Mouse (Mus musculus) thymus, postnatal 10 days (tissue): Measurements from ENCODE around the gene Cacna2d4.
A peak's percentile ranks its signal among the peaks of the same experiment; 100 is the strongest.
"Not testable (repeated sequence)": the region's sequence is repeated elsewhere in the genome, so short reads cannot be mapped to it uniquely, and the experiment has no call there.

ENCODE experiments used
- DNase-seq, 2 experiments: peaks; one replicate each; pipeline ENCODE4 v3.0.0; 2021; ENCODE audit warnings: low spot score in 2 of 2

The Cacna2d4 gene

DNA sequence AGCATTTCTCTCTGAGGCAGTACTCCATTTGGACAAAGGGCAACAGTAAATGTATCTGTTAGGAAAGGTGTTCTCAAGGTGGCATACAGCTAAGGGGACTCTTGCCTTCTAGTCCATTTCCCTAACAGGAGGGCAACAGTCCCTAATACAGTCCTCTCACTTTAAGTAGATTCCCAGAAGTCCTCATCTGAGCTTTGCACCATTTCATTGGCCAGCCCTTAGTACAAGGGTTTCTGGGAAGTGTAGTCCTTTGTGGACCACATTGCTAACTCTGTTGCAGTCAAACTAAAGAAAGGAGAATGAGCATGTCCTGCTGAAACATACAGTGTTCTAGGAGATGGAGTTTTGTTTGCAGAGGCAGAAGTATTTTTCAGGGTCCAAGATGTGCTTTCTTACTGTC lies 105.1 kb downstream of the Cacna2d4 start:
- DNase-seq = no peak

DNA sequence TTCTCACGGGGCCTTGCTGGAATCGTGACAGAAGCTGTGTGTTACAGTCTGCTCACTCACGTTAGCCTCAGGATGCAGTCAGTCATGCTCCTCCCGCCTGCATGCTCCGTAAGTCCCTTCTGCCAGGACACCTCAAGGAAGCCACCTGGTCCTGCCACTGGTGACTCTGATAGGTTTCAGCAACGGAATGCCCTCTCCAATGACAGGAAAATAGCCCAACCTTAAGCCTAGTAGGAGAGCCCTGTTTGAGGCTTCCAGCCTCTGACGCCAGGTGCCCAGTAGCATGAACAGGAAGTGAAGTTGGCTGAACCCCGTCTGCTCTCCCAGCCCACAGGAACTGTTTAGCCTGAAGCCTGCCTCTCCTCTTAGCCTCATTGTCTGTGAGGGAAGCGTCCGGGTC lies 109.9 kb downstream of the Cacna2d4 start:
- DNase-seq = no peak

DNA sequence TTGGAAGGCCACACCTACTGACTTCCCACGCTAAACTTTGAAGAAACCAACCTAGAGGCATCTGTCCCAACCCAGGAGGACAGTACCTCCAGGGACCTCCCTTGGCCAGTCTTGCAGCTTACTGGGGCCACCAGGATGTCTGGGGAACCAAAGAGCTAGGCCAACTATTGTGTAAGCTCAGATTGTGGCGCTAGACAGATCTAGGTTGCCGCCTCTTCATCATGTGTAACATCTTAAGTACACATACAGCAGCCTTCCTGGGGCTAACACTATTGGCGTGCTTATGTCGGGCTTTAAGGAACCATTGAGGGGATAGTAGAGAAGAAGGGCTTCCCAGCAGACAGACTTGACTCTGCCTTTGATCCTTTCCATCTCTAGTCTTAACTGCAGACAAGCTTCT lies 111.5 kb downstream of the Cacna2d4 start:
- DNase-seq = no peak

DNA sequence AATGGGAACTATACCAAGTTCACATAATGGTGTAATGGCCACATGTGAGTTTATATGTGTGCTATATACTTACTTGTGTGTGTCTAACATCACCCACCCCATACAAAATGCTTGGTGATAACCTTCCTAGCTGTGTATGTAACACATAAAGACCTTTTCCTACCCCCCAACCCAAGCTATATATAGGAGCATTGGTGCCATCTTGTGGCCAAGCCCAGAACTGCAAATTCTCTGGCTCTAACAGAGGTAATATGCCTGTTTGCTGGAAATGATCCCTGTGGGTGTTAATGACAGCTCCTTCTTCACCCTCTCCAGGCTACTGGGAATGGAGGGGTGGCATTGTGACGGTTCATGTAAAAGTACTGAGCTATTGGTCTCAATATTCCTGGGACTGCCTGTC lies 111.9 kb downstream of the Cacna2d4 start:
- peak; percentile 65 to 85 for DNase-seq

- DNase-seq = no peak
Observed at GRCm38 (mm10) chr6:119350703-119351198, 114.4 kb downstream of the Cacna2d4 start.

DNA sequence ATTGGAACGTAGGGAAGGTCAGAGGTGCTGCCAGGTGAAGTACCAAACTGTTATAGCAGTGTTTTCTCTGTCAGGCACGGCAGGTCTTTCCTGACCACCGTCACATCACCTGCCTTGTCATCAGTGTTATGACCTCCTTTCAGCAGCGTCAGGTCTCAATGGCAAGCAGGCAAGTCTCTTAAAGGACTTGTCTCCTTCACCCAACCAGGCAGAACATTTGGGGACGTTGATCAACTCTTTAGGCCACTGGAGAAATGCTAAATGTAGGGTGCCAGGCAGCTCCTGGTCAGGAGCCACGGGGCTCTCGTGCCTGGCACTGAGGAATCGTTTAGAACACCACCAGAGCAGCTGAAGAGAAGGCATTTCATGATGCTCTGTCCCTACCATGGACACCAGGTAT lies 115.3 kb downstream of the Cacna2d4 start:
- no peak for DNase-seq

- DNase-seq = no peak
Observed at GRCm38 (mm10) chr6:119352501-119352900, 116.2 kb downstream of the Cacna2d4 start.

DNA sequence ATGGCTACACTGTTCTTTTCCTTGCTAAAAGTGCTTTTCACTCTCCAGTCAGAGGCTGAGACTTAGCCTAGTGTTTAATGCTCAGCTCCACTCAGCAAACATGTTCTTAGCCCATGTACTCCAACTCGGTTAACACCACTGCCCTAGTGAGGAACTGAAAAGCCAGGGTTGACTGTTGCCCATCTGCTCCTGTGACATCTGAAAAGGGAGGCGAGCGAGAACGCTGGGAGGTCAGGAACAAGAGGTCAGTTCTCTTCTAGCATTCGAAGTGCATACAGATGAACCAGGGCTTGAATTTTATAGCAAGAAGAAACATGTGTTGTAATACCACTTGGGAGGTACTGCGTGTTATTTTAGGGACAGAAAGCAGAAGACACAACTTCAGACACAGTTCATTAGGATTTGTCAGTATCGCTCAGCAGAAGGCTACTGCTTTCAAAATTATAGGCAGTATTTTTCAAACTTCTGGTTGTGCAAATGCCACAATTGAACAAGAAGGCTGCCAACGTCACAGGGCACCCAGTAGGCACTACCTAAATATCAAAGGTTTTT lies 121.8 kb downstream of the Cacna2d4 start:
- no peak for DNase-seq

- not testable (repeated sequence) for DNase-seq
Observed at GRCm38 (mm10) chr6:119360250-119360649, 123.9 kb downstream of the Cacna2d4 start.

DNA sequence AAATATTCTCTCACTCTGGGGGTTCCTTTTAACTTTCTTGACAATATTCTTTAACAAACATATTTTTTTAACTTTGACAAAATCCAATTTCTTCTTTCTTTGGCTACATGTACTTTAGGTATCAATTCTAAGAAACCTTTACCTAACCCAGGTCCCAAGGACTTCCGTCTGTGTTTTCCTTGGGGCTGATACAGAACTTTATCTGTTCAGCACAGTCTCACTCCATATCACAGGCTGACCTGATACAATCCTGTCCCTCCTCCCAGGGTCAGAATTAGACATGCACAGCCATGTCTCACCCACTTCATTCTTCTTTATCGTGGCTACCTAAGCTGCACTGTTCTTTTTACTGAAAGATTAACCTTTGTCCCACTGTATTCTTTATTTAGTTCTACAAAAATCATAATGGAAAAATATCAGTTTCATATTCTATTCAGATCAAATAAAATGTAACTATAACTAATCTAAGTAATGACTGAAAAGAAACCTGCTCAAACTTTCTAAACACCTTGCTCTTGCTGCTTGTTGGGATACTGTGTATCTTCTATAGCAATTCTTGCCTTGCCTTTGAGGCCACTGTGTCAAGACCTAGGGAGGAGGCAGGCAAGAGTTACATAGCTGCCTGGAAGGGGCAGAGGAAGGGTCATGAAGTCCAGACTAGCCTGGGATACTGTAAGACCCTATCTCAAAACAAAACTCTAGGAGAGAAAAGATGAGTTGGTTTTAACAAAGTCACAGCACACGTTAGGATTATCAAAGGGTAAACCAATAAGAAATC lies 124.8 kb downstream of the Cacna2d4 start:
- no peak for DNase-seq

- DNase-seq = no peak
Observed at GRCm38 (mm10) chr6:119363593-119363992, 127.3 kb downstream of the Cacna2d4 start.

DNA sequence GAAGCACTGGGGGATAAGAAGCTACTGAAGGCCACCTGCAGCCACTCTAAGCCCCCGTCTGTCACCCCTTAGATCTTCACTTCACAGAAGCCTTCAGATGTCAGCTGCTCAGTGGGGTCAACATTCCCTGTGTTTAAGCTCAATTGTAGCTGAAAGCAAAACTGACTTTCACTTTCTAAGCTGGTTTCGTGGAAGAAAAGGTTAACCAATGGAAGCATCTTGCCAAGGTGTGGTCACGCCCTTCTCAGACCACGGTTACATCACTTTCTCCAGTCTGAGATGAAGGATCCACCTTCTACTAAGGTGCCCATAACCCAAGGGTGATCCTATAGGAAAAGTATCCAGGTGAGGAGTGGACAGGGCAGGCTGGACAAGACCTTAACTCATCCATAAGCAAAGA lies 130.5 kb downstream of the Cacna2d4 start:
- DNase-seq = not testable (repeated sequence)

DNA sequence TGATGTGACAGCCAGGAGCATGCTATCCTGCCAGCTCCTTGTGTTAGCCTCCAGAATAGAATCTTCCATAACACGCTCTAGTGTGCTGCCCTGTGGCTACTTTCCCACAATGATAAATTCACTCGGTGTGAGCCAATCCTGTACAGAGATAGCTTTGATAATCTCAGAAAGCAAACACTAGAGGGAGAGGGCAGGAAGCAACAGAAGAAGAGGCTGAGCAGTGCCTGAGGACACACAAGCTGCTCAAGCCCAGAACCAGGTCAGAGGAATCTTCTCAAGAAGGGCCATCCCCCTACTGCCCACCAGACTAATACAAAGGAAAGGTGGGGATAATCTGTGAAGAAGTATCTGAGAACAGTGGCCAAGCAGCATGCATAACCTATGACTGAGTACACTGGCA lies 131.1 kb downstream of the Cacna2d4 start:
- DNase-seq = no peak

DNA sequence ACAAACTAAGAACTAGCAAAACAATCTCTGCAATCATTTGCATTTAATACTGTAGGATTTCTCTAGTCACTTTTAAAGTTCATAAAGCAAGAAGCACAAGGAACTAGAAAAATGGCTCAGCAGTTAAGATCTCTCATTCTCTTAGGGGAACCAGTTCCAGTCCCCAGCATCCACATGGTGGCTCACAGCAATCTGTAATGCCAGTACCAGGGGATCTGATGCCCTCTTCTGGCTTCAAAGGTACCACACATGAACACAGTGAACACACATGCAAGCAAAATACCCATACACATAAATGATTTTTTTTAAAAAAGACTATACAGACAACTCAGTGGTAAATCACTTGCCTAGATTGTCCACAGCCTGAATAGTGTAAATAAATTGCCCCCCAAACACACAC lies 135.3 kb downstream of the Cacna2d4 start:
- DNase-seq = no peak

DNA sequence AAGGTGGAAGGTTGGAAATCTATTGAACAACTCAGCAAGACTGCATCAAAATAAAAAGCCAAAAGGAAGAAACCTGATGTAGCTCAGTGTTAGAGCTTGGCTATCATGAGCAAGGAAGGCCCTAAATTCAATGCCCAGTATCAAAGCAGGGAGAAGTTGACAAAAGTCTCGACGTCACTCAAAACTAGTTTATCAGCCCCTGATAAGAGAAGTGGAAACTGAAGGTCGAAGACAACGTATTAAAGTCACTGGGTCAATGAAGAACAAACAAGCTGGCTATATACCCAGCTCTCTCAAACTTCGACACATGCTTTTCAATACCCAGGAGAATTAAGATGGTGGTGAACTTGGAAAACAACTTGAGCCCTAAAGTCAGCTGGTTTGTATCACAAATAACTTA lies 135.9 kb downstream of the Cacna2d4 start:
- no peak for DNase-seq

DNA sequence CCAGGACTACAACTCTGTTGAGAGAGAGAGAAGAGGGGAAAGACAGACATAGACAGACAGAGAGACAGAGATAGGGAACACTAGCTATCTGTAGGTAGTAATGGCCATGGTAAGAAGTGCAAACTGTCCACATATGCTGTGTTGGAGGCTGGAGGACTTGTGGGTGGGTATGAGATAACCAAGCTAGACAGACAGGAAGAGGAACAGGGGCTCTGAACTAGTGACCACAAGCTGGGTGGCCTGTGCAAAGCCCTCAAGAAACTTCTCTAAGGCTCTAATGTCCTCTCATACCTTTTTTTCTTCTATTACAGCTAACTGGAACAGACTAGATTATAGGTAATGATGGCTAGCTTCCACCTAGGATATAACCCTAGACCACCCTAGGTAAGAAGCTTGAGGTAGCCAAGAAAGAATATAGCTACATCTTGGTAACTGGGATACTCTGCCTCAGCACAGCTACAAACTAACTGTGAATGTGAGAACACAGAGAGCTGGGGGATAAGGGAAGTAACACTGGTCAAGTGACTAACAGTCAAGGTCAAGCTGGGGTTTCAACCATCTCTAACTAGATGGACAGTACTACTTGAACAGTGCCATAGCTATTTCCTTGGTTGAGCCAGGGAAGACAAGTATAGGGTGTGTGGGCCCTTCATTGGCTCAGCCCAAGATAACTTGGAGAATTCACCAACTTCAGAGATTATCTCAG lies 136.8 kb downstream of the Cacna2d4 start:
- DNase-seq = no peak

DNA sequence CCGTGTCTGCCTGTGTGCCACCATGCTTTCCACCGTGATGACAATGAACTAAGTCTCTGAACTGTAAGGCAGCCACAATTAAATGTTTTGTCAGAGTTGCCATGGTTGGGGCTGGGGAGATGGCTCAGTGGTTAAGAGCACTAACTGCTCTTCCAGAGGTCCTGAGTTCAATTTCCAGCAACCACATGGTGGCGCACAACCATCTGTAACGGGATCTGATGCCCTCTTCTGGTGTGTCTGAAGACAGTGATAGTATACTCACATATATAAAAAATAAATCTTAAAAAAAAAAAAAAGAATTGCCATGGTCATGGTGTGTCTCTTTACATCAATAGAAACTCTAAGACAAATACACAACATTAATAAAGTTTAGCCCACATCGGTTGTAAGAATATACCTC lies 138.7 kb downstream of the Cacna2d4 start:
- no peak for DNase-seq

DNA sequence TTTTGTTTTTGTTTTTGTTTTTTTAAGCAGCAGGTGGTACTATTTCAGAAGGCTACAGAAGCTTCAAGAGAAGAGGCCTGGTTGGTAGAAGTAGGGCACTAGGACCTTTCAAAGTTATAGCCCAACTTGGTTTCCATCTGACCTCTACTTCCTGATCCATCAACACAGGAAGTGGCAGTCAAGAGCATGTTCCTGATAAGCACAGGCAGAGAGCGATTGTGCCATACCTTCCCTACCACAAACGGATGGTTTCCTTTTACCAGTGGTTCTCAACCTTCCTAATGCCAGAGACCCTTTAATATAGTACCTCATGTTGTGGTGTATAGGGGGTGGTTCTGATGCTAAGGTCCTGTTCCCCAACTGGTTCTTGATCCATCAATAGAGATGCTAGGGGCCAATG lies 141.3 kb downstream of the Cacna2d4 start:
- DNase-seq = no peak

DNA sequence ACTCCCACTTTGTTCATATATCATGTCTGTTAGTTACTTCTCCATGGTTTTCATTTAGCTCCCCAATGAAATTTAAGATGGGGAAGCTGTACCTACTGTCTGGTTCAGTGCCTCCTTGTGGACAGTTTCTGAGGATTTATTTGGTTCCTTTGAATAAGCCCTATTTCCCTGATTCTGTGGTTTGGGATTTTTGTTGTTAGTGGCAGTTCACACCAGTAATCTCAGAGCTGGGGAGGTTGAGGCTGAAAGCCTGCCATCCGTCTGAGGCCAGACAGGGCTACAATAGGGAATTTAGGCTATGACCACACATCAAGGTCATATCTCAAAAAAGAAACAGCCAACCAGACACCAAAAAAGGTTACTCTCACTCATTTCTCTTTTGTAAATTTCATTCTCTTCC lies 142.3 kb downstream of the Cacna2d4 start:
- DNase-seq = no peak

GRCm38 (mm10) chr6:119385668-119386067 lies 149.3 kb downstream of the Cacna2d4 start:
- no peak for DNase-seq

DNA sequence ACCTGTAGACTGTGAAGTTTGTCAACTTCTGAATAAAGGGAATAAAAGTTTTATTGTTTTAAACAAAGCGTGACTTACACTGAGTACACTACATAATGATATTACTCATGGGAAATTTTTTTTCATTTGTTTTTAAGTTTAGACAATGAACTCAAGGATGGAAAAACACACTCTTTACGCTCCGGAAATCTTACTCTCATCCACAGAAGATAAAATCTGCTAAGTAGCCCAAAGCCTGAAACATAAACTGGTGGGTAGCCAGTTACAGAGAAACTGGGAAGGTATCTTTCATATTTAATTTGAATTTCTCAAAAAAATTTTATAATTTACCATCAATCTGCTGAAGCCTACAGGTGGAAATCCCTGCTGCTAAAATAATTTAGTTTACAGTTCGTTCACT lies 150.1 kb downstream of the Cacna2d4 start:
- DNase-seq = no peak

DNA sequence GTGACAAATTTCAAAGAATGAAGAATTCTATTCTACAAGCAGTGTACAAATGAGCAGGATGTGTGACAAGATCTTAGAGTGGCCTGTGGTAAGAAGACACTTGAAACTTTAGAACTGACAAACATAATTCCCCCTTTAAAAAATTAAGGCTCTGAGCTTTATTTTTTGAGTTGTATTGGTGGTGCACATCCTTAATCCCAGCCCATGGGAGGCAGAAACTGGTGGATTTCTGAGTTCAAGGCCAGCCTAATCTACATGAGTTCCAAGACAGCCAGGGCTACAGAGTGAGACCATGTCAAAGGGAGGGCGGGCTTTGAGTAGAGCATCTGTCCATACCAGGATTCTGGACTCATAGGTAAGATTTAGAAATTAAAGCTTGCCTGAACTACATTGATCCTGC lies 150.5 kb downstream of the Cacna2d4 start:
- no peak for DNase-seq
